ENCODE assay signal across 21 mouse cellular contexts in the genomic region with DNA sequence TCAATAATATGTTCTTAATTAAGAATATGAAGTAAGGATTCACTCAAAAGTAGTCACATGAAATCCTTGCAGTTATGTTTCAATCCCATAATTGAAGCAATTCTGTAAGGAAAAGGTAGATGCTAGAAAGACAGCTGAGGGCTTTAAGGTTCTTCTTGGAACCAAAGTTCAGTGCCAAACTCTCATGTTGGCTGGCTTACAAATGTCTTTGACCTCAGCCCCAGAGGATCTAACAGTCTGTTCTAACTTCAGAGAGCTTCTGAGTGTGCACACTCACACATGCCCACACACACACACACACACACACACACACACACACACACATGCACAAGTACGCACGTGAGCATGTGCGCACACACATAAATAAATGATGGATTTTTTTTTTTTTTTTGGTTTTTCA. TPM values are rescaled to one million over a fixed set of nuclear protein-coding genes. Genes with fewer than 3 reads are reported as not detected.
DNase-seq lines count a peak whose midpoint lies in the region; ATAC-seq lines count a peak whose summit lies in the region.
"Had no signal": no experiment of that assay in that cellular context is flagged by ENCODE, and none has a peak within 500 bp of the region (broad histone marks: within the 10 kb centered on the region; RNA-seq: fewer than 3 reads in every experiment).

No protein-coding gene starts in this region.

- H3K4me2 ChIP-seq in kidney, embryonic 14.5 days (replicated peaks; ENCODE audit: low read depth, low read length) = no peak overlapping the region
- H3K4me2 ChIP-seq: embryonic facial prominence, embryonic 15.5 days; heart, embryonic 11.5 days; heart, embryonic 15.5 days; hindbrain, embryonic 13.5 days had no signal

- peak; percentile 26 for DNase-seq in kidney, adult 11 months
- no peak for DNase-seq in kidney, postnatal 10 days
- peak; percentile 56 for DNase-seq in kidney, adult 9 months
- DNase-seq in kidney, postnatal 14 days = peak; percentile 22
- DNase-seq in kidney, postnatal 36 days = peak; percentile 54 to 65
- DNase-seq in frontal cortex, postnatal 14 days (ENCODE audit: low spot score in 2 of 2) = no peak
- DNase-seq: cerebellum, adult 2 months; cerebellum, postnatal 14 days; embryo, embryonic 11 days; gastrocnemius, postnatal 14 days; heart, adult 2 months; heart, postnatal 14 days had no signal

- no peak overlapping the region for H3K9ac ChIP-seq in kidney, embryonic 14.5 days (ENCODE audit: low read depth, low read length)
- H3K9ac ChIP-seq: embryonic facial prominence, embryonic 15.5 days; heart, embryonic 15.5 days; hindbrain, embryonic 13.5 days had no signal

- H3K27me3 ChIP-seq in kidney, embryonic 14.5 days (ENCODE audit: control insufficient read depth, insufficient read depth, low read length) = no peaks in the 10 kb centered on the region
- H3K27me3 ChIP-seq: embryonic facial prominence, embryonic 15.5 days; heart, embryonic 15.5 days; hindbrain, embryonic 13.5 days had no signal

- H3K36me3 ChIP-seq in kidney, embryonic 14.5 days (ENCODE audit: control insufficient read depth, insufficient read depth, low read length) = no peaks in the 10 kb centered on the region
- H3K36me3 ChIP-seq: embryonic facial prominence, embryonic 15.5 days; forebrain, embryonic 10.5 days; heart, embryonic 15.5 days; hindbrain, embryonic 13.5 days had no signal

- H3K9me3 ChIP-seq in kidney, embryonic 14.5 days (ENCODE audit: control insufficient read depth, low read length) = no peaks in the 10 kb centered on the region
- H3K9me3 ChIP-seq: embryonic facial prominence, embryonic 15.5 days; forebrain, embryonic 10.5 days; heart, embryonic 15.5 days; hindbrain, embryonic 13.5 days had no signal

- ATAC-seq in kidney, embryonic 14.5 days (ENCODE audit: low FRiP score, low TSS enrichment) = no peak
- ATAC-seq: forebrain, embryonic 16.5 days; hindbrain, postnatal 0 days had no signal

- no peaks in the 10 kb centered on the region for H3K4me1 ChIP-seq in kidney, embryonic 14.5 days (ENCODE audit: control insufficient read depth, insufficient read depth, low read length)
- H3K4me1 ChIP-seq: embryonic facial prominence, embryonic 15.5 days; forebrain, embryonic 10.5 days; heart, embryonic 15.5 days; hindbrain, embryonic 13.5 days had no signal

- H3K4me3 ChIP-seq in kidney, embryonic 14.5 days (ENCODE audit: low read length) = no peak overlapping the region
- H3K4me3 ChIP-seq: embryonic facial prominence, embryonic 15.5 days; erythroblast, embryonic 14.5 days; forebrain, embryonic 10.5 days; heart, adult 2 months; heart, embryonic 15.5 days; hindbrain, embryonic 13.5 days had no signal

- WGBS in kidney, embryonic 14.5 days = 93% methylated on average over 3 of the region's 3 CpGs

- no peak overlapping the region for H3K27ac ChIP-seq in kidney, embryonic 14.5 days (ENCODE audit: low read depth, low read length)
- H3K27ac ChIP-seq: embryonic facial prominence, embryonic 15.5 days; forebrain, embryonic 10.5 days; heart, adult 2 months; heart, embryonic 15.5 days; hindbrain, embryonic 13.5 days; hindbrain, postnatal 0 days had no signal

RNA-seq across cellular contexts. Expression of a gene that starts 2.7 kb away (rescaled TPM):
- 9.1 and 9.8 TPM in 2 replicates for polyA plus RNA-seq in kidney, embryonic 14.5 days (2014; fragmentation: Nextera tagmentation; extraction: Ambion mirVana)

RNA-seq across cellular contexts. Expression of a gene that starts 59.1 kb away (rescaled TPM):
- 25.5 and 25.6 TPM in 2 replicates for polyA plus RNA-seq in kidney, embryonic 14.5 days (2014; fragmentation: Nextera tagmentation; extraction: Ambion mirVana)

Comparison
In these comparisons a context has a peak if more than half of its experiments do, and no peak if none do; other contexts are left out.
1. DNase-seq: peak in kidney, adult 11 months (single experiment), kidney, adult 9 months (single experiment), kidney, postnatal 14 days (single experiment) and kidney, postnatal 36 days (2 of 2); none in kidney, postnatal 10 days (single experiment) and frontal cortex, postnatal 14 days (0 of 2).